16 mouse cellular contexts compared by ENCODE assay signal in the genomic region with DNA sequence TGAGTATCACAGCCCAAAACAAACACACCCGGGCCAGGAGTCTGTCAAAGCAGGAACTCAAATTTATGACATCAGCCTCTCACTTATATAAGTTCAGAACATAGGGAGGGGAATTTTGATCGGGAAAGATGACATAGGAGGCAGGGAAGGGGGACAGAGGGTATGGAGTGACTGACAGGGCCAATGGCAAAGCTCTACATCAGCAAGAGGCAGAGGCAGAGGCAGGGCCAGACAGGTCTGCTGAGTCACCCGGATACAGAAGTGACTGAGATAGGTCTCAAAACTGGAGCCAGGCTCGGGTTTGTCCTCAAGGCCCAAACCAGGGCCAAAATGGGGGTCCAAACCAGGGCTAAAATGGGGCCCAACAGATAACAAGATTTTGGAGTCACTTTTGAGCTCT.
"Had no signal": no experiment of that assay in that cellular context is flagged by ENCODE, and none has a peak within 500 bp of the region (broad histone marks: within the 10 kb centered on the region; RNA-seq: fewer than 3 reads in every experiment).

No protein-coding gene starts in this region.

- H3K27me3 ChIP-seq: lung, embryonic 15.5 days; megakaryocyte, embryonic 14.5 days; midbrain, embryonic 13.5 days; midbrain, embryonic 15.5 days; neural tube, embryonic 12.5 days; stomach, embryonic 15.5 days had no signal

- H3K36me3 ChIP-seq: lung, embryonic 15.5 days; midbrain, embryonic 13.5 days; midbrain, embryonic 15.5 days; neural tube, embryonic 12.5 days; stomach, embryonic 15.5 days had no signal

- H3K4me2 ChIP-seq: lung, embryonic 15.5 days; midbrain, embryonic 11.5 days; midbrain, embryonic 13.5 days; midbrain, embryonic 15.5 days; neural tube, embryonic 12.5 days; stomach, embryonic 15.5 days had no signal

- H3K27ac ChIP-seq: lung, embryonic 15.5 days; macrophage; midbrain, embryonic 13.5 days; midbrain, embryonic 15.5 days; neural tube, embryonic 12.5 days; stomach, embryonic 15.5 days; stomach, postnatal 0 days had no signal

- H3K9me3 ChIP-seq: lung, embryonic 15.5 days; midbrain, embryonic 13.5 days; midbrain, embryonic 15.5 days; neural tube, embryonic 12.5 days; stomach, embryonic 15.5 days had no signal

- ATAC-seq: lung, postnatal 0 days; midbrain, embryonic 13.5 days; midbrain, embryonic 15.5 days had no signal

- H3K4me1 ChIP-seq: lung, embryonic 15.5 days; megakaryocyte, embryonic 14.5 days; midbrain, embryonic 13.5 days; midbrain, embryonic 15.5 days; neural tube, embryonic 12.5 days; stomach, embryonic 15.5 days had no signal

- H3K4me3 ChIP-seq: lung, embryonic 15.5 days; megakaryocyte, embryonic 14.5 days; midbrain, embryonic 13.5 days; midbrain, embryonic 15.5 days; neural tube, embryonic 12.5 days; stomach, embryonic 15.5 days had no signal

- DNase-seq: lung, adult 2 months; lung, postnatal 14 days; right cerebral cortex, postnatal 14 days; thymus, adult 2 months; thymus, postnatal 25 days; thymus, postnatal 4 days had no signal

- H3K9ac ChIP-seq: lung, embryonic 15.5 days; midbrain, embryonic 13.5 days; midbrain, embryonic 15.5 days; neural tube, embryonic 12.5 days; stomach, embryonic 15.5 days had no signal
